Mouse (Mus musculus) neural tube, embryonic 12.5 days (tissue): Measurements from ENCODE around the gene Il4i1. TPM values are rescaled to one million over a fixed set of nuclear protein-coding genes. Genes with fewer than 3 reads are reported as not detected.

Source experiments
- ATAC-seq: fragments of 200-750 bp; cut with Nextera tagmentation; 2 replicates; pipeline ENCODE4 v1.8.0; 2017; ENCODE audit warnings: low read depth, mild to moderate bottlenecking, moderate TSS enrichment, moderate library complexity; ENCODE audit not compliant: low FRiP score
- H3K27ac ChIP-seq: fragments of 300-500 bp; sonication (generic); 2 replicates; pipeline ENCODE4 v1.5.1; 2016
- H3K27me3 ChIP-seq: fragments of 300-500 bp; sonication (generic); replicated peaks from 2 replicates; pipeline ENCODE4 v1.6.1; 2016; ENCODE audit warnings: mild to moderate bottlenecking
- H3K36me3 ChIP-seq: fragments of 300-500 bp; sonication (generic); 2 replicates; pipeline ENCODE4 v1.6.1; 2016; ENCODE audit warnings: mild to moderate bottlenecking
- H3K4me1 ChIP-seq: fragments of 300-500 bp; sonication (generic); 2 replicates; pipeline ENCODE4 v1.6.1; 2016
- H3K4me2 ChIP-seq: fragments of 300-500 bp; sonication (generic); replicated peaks from 2 replicates; pipeline ENCODE4 v1.6.1; 2016; ENCODE audit warnings: mild to moderate bottlenecking
- H3K4me3 ChIP-seq: fragments of 300-500 bp; sonication (generic); 2 replicates; pipeline ENCODE4 v1.5.1; 2016
- H3K9ac ChIP-seq: fragments of 300-500 bp; sonication (generic); 2 replicates; pipeline ENCODE4 v1.6.1; 2016; ENCODE audit warnings: mild to moderate bottlenecking
- H3K9me3 ChIP-seq: fragments of 300-500 bp; sonication (generic); 2 replicates; pipeline ENCODE4 v1.6.1; 2016; ENCODE audit warnings: mild to moderate bottlenecking
- WGBS: fragments of 180-500 bp; shearing (Covaris S2); methylation state at CpG from one replicate; pipeline ENCODE4 v1.1.7; 2016; 5-methylcytosine and 5-hydroxymethylcytosine counted together
- polyA plus RNA-seq: library from polyadenylated mRNA; unstranded; fragments of >200 nt; fragmentation: Nextera tagmentation; extraction: Ambion mirVana; gene quantifications from 2 replicates; pipeline ENCODE4 v1.2.1, GENCODE M21; 2016

Gene Il4i1
- polyA plus RNA-seq, 1 experiment from 2014 or later = 1.5 TPM

GRCm38 (mm10) chr7:44861429-44861816 is 45.2 kb downstream of the Il4i1 start:
- no peak overlapping the region for H3K4me3 ChIP-seq
- ATAC-seq = no peak
- no peak overlapping the region for H3K27ac ChIP-seq
- H3K27me3 ChIP-seq = no peaks in the 10 kb centered on the region
- 84% methylated on average over 14 of the region's 14 CpGs for WGBS
- H3K36me3 ChIP-seq = peaks cover 52% of the 10 kb centered on the region
- no peak overlapping the region for H3K4me2 ChIP-seq
- H3K4me1 ChIP-seq = peaks cover 33% of the 10 kb centered on the region
- no peak overlapping the region for H3K9ac ChIP-seq
- H3K9me3 ChIP-seq = no peaks in the 10 kb centered on the region

GRCm38 (mm10) chr7:44862434-44862833 is 46.2 kb downstream of the Il4i1 start:
- Histone ChIP-seq H3K4me1 (peaks cover 40% of the 10 kb centered on the region), H3K27me3 (no peaks in the 10 kb centered on the region)
- 89% methylated on average over 8 of the region's 8 CpGs for WGBS

GRCm38 (mm10) chr7:44863210-44863609 is 47.0 kb downstream of the Il4i1 start:
- Histone ChIP-seq H3K4me1 (peaks cover 41% of the 10 kb centered on the region), H3K27ac (no peak overlapping the region), H3K9me3 (no peaks in the 10 kb centered on the region), H3K4me2 (no peak overlapping the region), H3K27me3 (no peaks in the 10 kb centered on the region), H3K36me3 (peaks cover 58% of the 10 kb centered on the region), H3K4me3 (no peak overlapping the region), H3K9ac (no peak overlapping the region)
- 90% methylated on average over 14 of the region's 14 CpGs for WGBS
- no peak for ATAC-seq

More at GRCm38 (mm10) chr7:44862434-44862833, 46.2 kb downstream of the Il4i1 start:
- no peak overlapping the region for H3K9ac ChIP-seq
- no peak for ATAC-seq
- H3K4me2 ChIP-seq = no peak overlapping the region
- no peak overlapping the region for H3K4me3 ChIP-seq
- H3K9me3 ChIP-seq = no peaks in the 10 kb centered on the region
- peaks cover 58% of the 10 kb centered on the region for H3K36me3 ChIP-seq
- no peak overlapping the region for H3K27ac ChIP-seq

GRCm38 (mm10) chr7:44863982-44864494 is 47.9 kb downstream of the Il4i1 start:
- ATAC-seq = no peak
- Histone ChIP-seq H3K27ac (no peak overlapping the region), H3K4me1 (peaks cover 42% of the 10 kb centered on the region), H3K4me3 (no peak overlapping the region), H3K9me3 (no peaks in the 10 kb centered on the region), H3K4me2 (no peak overlapping the region), H3K27me3 (no peaks in the 10 kb centered on the region), H3K9ac (no peak overlapping the region), H3K36me3 (peaks cover 58% of the 10 kb centered on the region)
- 85% methylated on average over 11 of the region's 11 CpGs for WGBS

- Histone ChIP-seq H3K4me2 (0 out of 2 replicates have a peak overlapping the region, but pooled peaks have one; percentile 20), H3K4me1 (peaks cover 38% of the 10 kb centered on the region), H3K9ac (0 out of 2 replicates have a peak overlapping the region, but pooled peaks have one; percentile 17), H3K4me3 (no peak overlapping the region), H3K36me3 (peaks cover 53% of the 10 kb centered on the region), H3K9me3 (no peaks in the 10 kb centered on the region), H3K27me3 (no peaks in the 10 kb centered on the region), H3K27ac (no peak overlapping the region)
- whole genome bisulfite sequencing = 90% methylated on average over 24 of the region's 24 CpGs
- no peak for ATAC-seq
Measured at GRCm38 (mm10) chr7:44864595-44865542, 48.7 kb downstream of the Il4i1 start.

- no peaks in the 10 kb centered on the region for H3K9me3 ChIP-seq
- peaks cover 42% of the 10 kb centered on the region for H3K4me1 ChIP-seq
- no peak for ATAC-seq
Measured at GRCm38 (mm10) chr7:44866276-44867009, 50.3 kb downstream of the Il4i1 start.

GRCm38 (mm10) chr7:44867010-44867702 is 51.0 kb downstream of the Il4i1 start:
- H3K9me3 ChIP-seq = no peaks in the 10 kb centered on the region
- peaks cover 42% of the 10 kb centered on the region for H3K4me1 ChIP-seq
- no peaks in the 10 kb centered on the region for H3K27me3 ChIP-seq
- 82% methylated on average over 19 of the region's 19 CpGs for WGBS
- H3K9ac ChIP-seq = peak overlapping the region; percentile 99; the same call in 1 of the 2 replicates
- H3K4me2 ChIP-seq = peak overlapping the region; percentile 86
- peaks cover 43% of the 10 kb centered on the region for H3K36me3 ChIP-seq
- H3K27ac ChIP-seq = no peak overlapping the region
- no peak for ATAC-seq
- H3K4me3 ChIP-seq = peak overlapping the region; percentile 97

More at GRCm38 (mm10) chr7:44866276-44867009, 50.3 kb downstream of the Il4i1 start:
- WGBS = 67% methylated on average over 15 of the region's 15 CpGs
- Histone ChIP-seq H3K4me3 (peak overlapping the region; percentile 97; the same call in 1 of the 2 replicates), H3K4me2 (peak overlapping the region; percentile 86), H3K36me3 (peaks cover 50% of the 10 kb centered on the region), H3K27ac (no peak overlapping the region), H3K27me3 (no peaks in the 10 kb centered on the region), H3K9ac (0 out of 2 replicates have a peak overlapping the region, but pooled peaks have one; percentile 99)

- Histone ChIP-seq H3K4me2 (peak overlapping the region; percentile 86), H3K27me3 (no peaks in the 10 kb centered on the region), H3K27ac (no peak overlapping the region), H3K9me3 (no peaks in the 10 kb centered on the region), H3K9ac (peak overlapping the region; percentile 99), H3K4me3 (peak overlapping the region; percentile 97), H3K4me1 (peaks cover 42% of the 10 kb centered on the region), H3K36me3 (peaks cover 36% of the 10 kb centered on the region)
- WGBS = 68% methylated on average over 9 of the region's 9 CpGs
- no peak for ATAC-seq
Measured at GRCm38 (mm10) chr7:44867802-44868201, 51.6 kb downstream of the Il4i1 start.

GRCm38 (mm10) chr7:44868465-44868864 is 52.3 kb downstream of the Il4i1 start:
- Histone ChIP-seq H3K36me3 (peaks cover 29% of the 10 kb centered on the region), H3K4me3 (peak overlapping the region; percentile 97), H3K4me2 (peak overlapping the region; percentile 86), H3K9me3 (no peaks in the 10 kb centered on the region), H3K27me3 (no peaks in the 10 kb centered on the region), H3K9ac (peak overlapping the region; percentile 99), H3K27ac (peak overlapping the region; percentile 99; the same call in 1 of the 2 replicates), H3K4me1 (peaks cover 42% of the 10 kb centered on the region)
- ATAC-seq = no peak
- 9% methylated on average over 16 of the region's 16 CpGs for WGBS

GRCm38 (mm10) chr7:44868919-44869696 is 52.9 kb downstream of the Il4i1 start:
- no peaks in the 10 kb centered on the region for H3K27me3 ChIP-seq
- peak overlapping the region; percentile 97 for H3K4me3 ChIP-seq
- H3K4me1 ChIP-seq = peaks cover 42% of the 10 kb centered on the region
- peak overlapping the region; percentile 99 for H3K9ac ChIP-seq
- peak overlapping the region; percentile 99 for H3K27ac ChIP-seq
- WGBS = under 1% methylated on average over 108 of the region's 108 CpGs
- no peaks in the 10 kb centered on the region for H3K9me3 ChIP-seq
- H3K36me3 ChIP-seq = peaks cover 23% of the 10 kb centered on the region
- ATAC-seq = peak; percentile 43
- H3K4me2 ChIP-seq = peak overlapping the region; percentile 86
